Mouse (Mus musculus): ENCODE results near the gene Zswim4.

GRCm38 (mm10) chr8:84241821-84242220, 5.0 kb upstream of the Zswim4 start:
- TF ChIP-seq POLR2A (IDR thresholded peaks at IDR 0.05; ENCODE audit: low read depth, low read length) (no peak), CTCF (IDR thresholded peaks at IDR 0.05; ENCODE audit: extremely low read depth, insufficient read length, insufficient replicate concordance, low read depth, low read length) (no peak)
